Mouse (Mus musculus) ES-Bruce4 (cell line): ENCODE measurements at regions not wholly inside any gene's neighbourhood (a gene's known extent, or its start where the extent isn't known, plus 50 kb on each side); places are given as distances from the start of the nearest gene placed in this dataset.

Experiments
- H3K27ac ChIP-seq: 2 replicates; pipeline ENCODE4 v1.5.1; 2012; ENCODE audit warnings: low read length, inconsistent platforms; ENCODE audit not compliant: insufficient read depth
- H3K27me3 ChIP-seq: 2 replicates; pipeline ENCODE4 v1.6.1; 2012; ENCODE audit warnings: mild to moderate bottlenecking, low read length, inconsistent platforms; ENCODE audit not compliant: control insufficient read depth, poor library complexity, insufficient read depth, severe bottlenecking
- H3K36me3 ChIP-seq: 2 replicates; pipeline ENCODE4 v1.6.1; 2012; ENCODE audit warnings: inconsistent platforms, mild to moderate bottlenecking, low read length, moderate library complexity; ENCODE audit not compliant: control insufficient read depth, poor library complexity, insufficient read depth, severe bottlenecking
- H3K4me1 ChIP-seq: one replicate; pipeline ENCODE4 v1.8.1; 2011; ENCODE audit warnings: low read length; ENCODE audit not compliant: control insufficient read depth, insufficient read depth
- H3K4me3 ChIP-seq: 2 replicates; pipeline ENCODE4 v1.5.1; 2011; ENCODE audit warnings: low read depth, mild to moderate bottlenecking, low read length
- H3K9ac ChIP-seq: 2 replicates; pipeline ENCODE4 v1.6.1; 2012; ENCODE audit warnings: low read depth, mild to moderate bottlenecking, inconsistent platforms; ENCODE audit not compliant: poor library complexity, severe bottlenecking
- H3K9me3 ChIP-seq: replicated peaks from 2 replicates; pipeline ENCODE4 v1.6.1; 2012; ENCODE audit warnings: mild to moderate bottlenecking, low read length, inconsistent platforms; ENCODE audit not compliant: control insufficient read depth, poor library complexity, insufficient read depth, severe bottlenecking
- CTCF ChIP-seq: IDR thresholded peaks from one replicate; pipeline ENCODE4 v1.8.1; 2011; ENCODE audit warnings: low read depth, low read length
- EP300 ChIP-seq: IDR thresholded peaks from 2 replicates; pipeline ENCODE4 v1.6.1; 2011; ENCODE audit warnings: low read depth, low read length; ENCODE audit not compliant: insufficient read depth
- POLR2A ChIP-seq: IDR thresholded peaks from one replicate; pipeline ENCODE4 v1.8.1; 2011; ENCODE audit warnings: low read length; ENCODE audit not compliant: insufficient read depth

DNA sequence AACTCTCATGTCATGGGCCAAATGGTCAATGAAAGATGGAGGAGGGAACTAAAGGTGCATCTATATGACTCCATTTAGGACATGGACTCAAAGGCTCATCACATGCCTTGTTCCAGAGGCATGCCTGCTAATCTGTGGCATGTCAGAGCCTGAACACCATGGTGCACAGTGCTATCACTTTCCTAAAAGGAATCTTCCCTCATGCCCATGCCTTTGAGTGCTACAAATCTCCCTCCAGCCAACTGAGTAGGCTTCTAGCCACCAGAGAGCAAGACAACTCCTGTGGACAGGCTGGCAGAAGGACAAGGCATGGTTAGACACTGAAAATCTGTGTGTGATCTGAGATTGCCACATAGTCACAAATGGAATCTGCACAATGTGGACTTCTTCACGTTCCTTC lies 223.7 kb upstream of the Pik3r1 start:
- Histone ChIP-seq H3K9ac (no peak overlapping the region), H3K4me1 (no peaks in the 10 kb centered on the region), H3K4me3 (no peak overlapping the region), H3K27me3 (no peaks in the 10 kb centered on the region; the same call in 1 of the 2 replicates), H3K36me3 (no peaks in the 10 kb centered on the region), H3K9me3 (no peaks in the 10 kb centered on the region), H3K27ac (no peak overlapping the region)
- no peak for TF ChIP-seq CTCF
- no peak for TF ChIP-seq EP300
- no peak for TF ChIP-seq POLR2A

DNA sequence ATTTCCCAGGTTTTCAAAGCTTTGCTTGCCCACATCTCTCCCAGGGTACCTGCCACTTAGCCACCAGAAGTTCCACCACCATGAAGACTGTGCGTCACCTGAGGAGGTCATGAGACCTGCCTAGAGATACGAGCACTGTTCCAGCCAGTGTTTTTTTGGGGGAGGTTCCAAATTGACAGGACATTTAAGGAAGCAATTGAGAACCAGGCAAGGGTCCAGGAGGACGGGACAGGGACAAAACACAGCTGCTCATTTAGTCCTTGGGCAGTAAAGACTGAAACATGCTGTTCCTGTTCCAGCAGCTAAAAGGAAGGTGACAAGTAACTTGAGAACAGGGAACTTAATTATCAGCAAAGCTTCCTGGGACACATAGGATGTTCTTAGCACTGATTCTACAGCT lies 226.8 kb upstream of the Pik3r1 start:
- H3K4me1 ChIP-seq: no peaks in the 10 kb centered on the region
- no peak overlapping the region for H3K27ac ChIP-seq
- H3K9me3 ChIP-seq: no peaks in the 10 kb centered on the region
- H3K4me3 ChIP-seq: no peak overlapping the region
- no peaks in the 10 kb centered on the region; the same call in 1 of the 2 replicates for H3K27me3 ChIP-seq
- TF ChIP-seq EP300 (no peak), POLR2A (no peak), CTCF (no peak)
- no peak overlapping the region for H3K9ac ChIP-seq
- H3K36me3 ChIP-seq: no peaks in the 10 kb centered on the region

DNA sequence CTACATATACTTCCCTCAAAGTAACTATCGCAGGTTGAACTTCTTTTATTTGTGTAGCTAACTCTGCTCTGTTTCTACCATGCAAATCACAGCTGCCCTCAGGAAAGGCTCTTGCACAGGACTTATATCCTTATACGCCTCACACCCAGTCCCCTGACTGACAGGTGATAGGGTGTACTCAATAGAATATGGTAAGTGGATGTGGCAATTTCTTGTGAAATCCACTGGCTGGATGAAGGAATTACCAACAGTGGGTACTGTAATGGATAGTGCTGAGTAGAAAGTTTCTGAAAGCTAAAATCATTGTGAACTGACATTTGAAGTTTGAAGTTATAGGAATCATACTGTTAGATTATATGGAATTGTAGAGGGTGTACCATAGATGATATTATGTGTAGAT lies 227.5 kb upstream of the Pik3r1 start:
- no peak overlapping the region for H3K4me3 ChIP-seq

DNA sequence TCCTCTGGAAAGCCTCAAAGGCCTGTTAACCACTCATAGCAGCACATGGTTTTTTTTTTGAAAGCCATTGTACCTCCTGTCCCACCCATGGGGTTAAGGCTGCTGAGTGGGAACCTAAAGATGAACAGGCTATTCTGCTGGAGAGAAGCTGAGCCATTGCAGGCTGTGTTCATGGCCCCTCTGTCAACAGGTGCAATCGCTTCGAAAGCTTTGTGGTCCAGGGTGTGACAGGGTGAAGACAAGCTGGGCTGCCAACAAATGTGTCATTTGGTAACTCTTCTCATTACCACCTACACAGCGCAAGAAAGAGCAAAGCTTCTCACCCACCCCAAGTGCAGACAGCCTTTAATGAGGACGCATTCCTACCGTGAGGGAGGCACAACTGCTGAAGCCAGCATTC lies 228.1 kb upstream of the Pik3r1 start:
- Histone ChIP-seq H3K27ac (no peak overlapping the region), H3K27me3 (no peaks in the 10 kb centered on the region; the same call in 1 of the 2 replicates), H3K4me1 (no peaks in the 10 kb centered on the region), H3K9ac (no peak overlapping the region), H3K4me3 (no peak overlapping the region), H3K9me3 (no peaks in the 10 kb centered on the region), H3K36me3 (no peaks in the 10 kb centered on the region)
- TF ChIP-seq CTCF (no peak), POLR2A (no peak), EP300 (no peak)

More for the DNA sequence above, 227.5 kb upstream of the Pik3r1 start:
- no peaks in the 10 kb centered on the region for H3K4me1 ChIP-seq
- H3K27ac ChIP-seq: no peak overlapping the region
- H3K27me3 ChIP-seq: no peaks in the 10 kb centered on the region; the same call in 1 of the 2 replicates
- H3K9me3 ChIP-seq: no peaks in the 10 kb centered on the region
- no peak overlapping the region for H3K9ac ChIP-seq
- H3K36me3 ChIP-seq: no peaks in the 10 kb centered on the region
- no peak for TF ChIP-seq CTCF
- TF ChIP-seq POLR2A: no peak
- TF ChIP-seq EP300: no peak

DNA sequence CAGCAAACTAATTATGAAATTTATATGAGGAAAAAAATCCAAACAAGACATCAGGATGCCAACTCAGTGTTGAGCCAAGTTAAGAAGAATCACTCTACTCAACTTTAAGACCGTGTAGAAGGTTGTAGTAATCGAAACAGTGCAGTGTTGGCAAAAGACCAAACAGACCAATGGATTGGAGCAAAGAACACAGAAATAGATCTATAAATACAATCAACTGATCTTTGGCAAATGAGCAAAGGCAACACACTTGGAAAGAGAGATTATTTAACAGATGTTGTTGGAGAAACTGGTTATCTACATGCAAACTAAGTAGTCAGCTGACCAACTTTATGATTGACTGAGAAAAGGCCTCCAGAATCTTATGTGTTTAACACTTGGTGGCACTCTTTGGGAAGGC lies 229.4 kb upstream of the Pik3r1 start:
- Histone ChIP-seq H3K9ac (no peak overlapping the region), H3K4me3 (no peak overlapping the region), H3K36me3 (no peaks in the 10 kb centered on the region), H3K9me3 (no peaks in the 10 kb centered on the region), H3K27ac (no peak overlapping the region), H3K4me1 (no peaks in the 10 kb centered on the region), H3K27me3 (no peaks in the 10 kb centered on the region; the same call in 1 of the 2 replicates)
- TF ChIP-seq POLR2A (no peak), EP300 (no peak), CTCF (no peak)

DNA sequence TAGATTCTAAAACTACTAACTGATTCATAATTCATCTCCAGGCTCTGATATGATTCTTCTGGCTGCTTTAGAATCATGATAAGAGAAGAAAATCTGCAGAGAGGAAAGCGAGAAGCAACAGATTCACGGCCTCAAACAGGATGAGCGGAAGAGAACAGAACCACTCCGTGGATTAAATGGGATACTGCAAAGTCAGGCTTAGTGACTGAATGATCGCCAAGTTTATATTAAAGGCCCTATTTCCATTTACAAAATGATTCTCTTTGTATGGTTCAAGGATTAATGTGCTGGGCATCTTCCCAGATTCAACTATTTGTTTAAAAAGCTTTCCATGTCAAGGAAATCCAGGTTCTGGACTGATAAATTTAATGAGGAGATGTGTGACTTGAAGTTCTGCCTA lies 238.5 kb upstream of the Pik3r1 start:
- TF ChIP-seq CTCF: no peak
- TF ChIP-seq POLR2A: no peak
- TF ChIP-seq EP300: no peak
- no peaks in the 10 kb centered on the region for H3K36me3 ChIP-seq
- no peaks in the 10 kb centered on the region for H3K4me1 ChIP-seq
- H3K9ac ChIP-seq: no peak overlapping the region
- H3K9me3 ChIP-seq: no peaks in the 10 kb centered on the region
- H3K4me3 ChIP-seq: no peak overlapping the region
- H3K27ac ChIP-seq: no peak overlapping the region
- H3K27me3 ChIP-seq: no peaks in the 10 kb centered on the region
